Mouse (Mus musculus) testis, adult 10 weeks (tissue): ENCODE measurements around the gene Cdk5r2. TPM values are rescaled to one million over a fixed set of nuclear protein-coding genes. Genes with fewer than 3 reads are reported as not detected.

Source experiments
- polyA plus RNA-seq: library from polyadenylated mRNA; stranded (reverse); fragments of 350-450 nt; fragmentation: Illumina TruSeq; extraction: RNeasy Lipid Tissue Mini Kit (QIAGEN cat#74804); gene quantifications from one replicate; pipeline ENCODE4 v1.2.3, GENCODE M21; 2014; ENCODE audit warnings: low read depth, low replicate concordance

The Cdk5r2 gene
- polyA plus RNA-seq, result not detected

DNA sequence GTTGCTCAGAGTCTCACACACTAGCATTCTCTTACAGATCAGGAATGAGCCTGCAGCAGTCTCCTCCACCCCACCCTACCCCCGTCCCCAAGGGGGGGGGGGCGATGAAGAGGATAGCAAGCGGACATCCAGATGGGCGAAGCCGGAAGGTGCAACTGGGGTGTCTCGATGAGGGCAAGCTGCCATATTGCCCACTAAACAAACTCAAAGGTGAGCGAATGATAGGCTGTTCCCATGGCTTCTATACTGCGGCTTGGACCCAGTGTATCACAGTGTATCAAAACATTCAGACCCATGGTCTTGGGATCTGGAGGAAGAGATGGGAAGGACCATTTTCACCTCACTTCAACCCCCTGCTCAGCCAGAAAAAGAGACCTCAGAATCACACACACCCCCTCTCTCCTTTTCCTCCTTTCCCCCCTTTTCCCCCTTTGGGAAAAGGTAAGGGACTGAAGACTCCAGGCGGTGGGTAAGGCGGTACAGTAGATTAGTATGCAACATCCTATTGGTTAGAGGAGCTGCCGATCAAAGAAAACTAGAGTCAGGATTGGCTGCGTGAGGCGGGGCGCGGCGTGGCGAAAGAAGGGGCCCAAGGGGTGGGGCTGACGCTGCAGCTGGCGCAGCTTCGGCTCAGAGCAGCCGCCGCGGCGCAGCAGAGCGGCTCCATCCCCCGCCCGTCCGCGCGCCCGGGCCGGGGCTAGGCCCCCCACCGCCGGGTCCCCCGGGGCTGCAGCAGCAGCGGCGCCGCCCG, at the start of gene Cdk5r2:
TSS of gene Cdk5r2 (plus strand) at position 629 of the 751 bp plus-strand sequence.

DNA sequence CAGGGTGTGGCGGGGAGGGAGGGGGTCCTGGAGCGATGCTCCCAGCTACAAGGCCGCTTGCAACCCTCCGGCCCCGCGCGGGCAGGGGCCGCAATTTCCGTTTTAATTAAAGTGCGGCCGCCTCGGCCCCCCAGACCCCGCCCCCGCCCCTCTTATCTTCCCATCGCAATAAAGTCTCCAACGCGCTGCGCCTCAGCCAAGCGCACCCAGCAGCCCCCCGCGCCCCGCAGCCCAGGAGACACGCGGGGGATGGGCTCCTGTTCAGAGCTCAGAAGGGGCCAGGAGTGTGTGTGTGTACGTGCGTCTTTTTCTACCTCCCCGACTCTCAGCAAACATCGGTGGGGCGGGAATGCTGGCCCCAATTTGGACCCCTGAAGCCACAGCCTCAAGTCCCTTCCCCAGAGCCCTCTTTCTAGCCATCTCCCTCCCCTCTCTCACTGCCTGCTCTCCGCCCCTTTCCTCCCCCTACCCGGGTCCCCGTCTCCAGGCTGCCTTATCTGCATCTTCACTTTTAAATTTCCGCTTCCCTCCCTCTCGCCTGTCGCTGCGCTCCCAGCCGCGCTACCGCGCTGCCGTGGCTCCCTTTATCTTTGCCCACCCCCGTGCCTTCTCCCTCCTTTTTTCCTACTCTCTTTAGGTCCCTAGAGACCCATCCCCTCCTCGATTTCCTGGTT, 30.8 kb downstream of the Cdk5r2 start, which contains the start of gene Fev:
TSS of gene Fev (minus strand) at position 51 of the 674 bp plus-strand sequence.

DNA sequence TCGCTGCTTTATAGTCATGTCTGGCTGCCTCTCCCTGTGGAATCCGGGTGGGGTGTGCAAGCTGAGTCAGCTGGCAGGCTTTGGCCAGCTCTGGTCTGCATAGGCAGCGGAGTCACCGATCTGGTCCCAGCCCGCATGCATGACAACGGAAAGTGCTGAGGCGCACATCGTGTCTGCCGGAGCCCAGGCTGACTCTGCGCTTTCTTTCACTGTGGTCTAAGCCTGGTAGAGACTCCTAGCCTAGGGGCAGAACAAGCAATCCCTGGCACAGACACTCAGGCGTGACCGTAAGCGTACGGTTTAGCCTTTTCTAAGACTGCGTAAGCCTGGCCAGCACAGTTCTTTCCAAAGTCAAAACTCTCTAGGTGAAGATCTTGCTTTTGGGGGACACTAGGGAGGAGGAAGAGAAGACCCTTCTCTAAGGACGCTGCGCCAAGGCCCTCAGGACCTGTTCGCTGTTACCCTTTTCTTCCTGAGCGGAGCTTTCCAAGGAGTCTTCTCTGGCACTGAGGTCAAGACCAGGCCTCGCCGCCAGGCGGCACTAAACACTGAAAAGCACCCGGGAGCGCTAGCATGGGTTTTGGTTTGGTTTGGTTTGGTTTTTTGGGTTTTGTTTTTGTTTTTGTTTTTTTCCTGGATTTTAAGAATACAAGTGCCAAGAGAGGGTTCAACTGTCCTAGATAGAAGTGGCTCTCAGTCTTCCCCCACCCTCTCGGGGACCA, 38.6 kb downstream of the Cdk5r2 start, which contains the start of gene Cryba2:
TSS of gene Cryba2 (minus strand) at position 10 of the 722 bp plus-strand sequence.

Other genes with a start within 250 kb of the Cdk5r2 start
- 74.8 TPM for gene Ttll4, start 193.2 kb upstream of the Cdk5r2 start, polyA plus RNA-seq
- 2.7 TPM for gene Cyp27a1, start 141.4 kb upstream of the Cdk5r2 start, polyA plus RNA-seq
- gene Prkag3, start 105.7 kb upstream of the Cdk5r2 start, polyA plus RNA-seq, result 0.08 TPM
- gene Wnt6, start 83.0 kb upstream of the Cdk5r2 start, polyA plus RNA-seq, result 2.4 TPM
- not detected for gene Wnt10a, start 63.4 kb upstream of the Cdk5r2 start, polyA plus RNA-seq
- gene Fev, start 30.5 kb downstream of the Cdk5r2 start, polyA plus RNA-seq, result 3.4 TPM
- gene Cryba2, start 38.2 kb downstream of the Cdk5r2 start, polyA plus RNA-seq, result not detected
- gene Cfap65, start 80.7 kb downstream of the Cdk5r2 start, polyA plus RNA-seq, result 54.2 TPM
- gene Ihh, start 96.7 kb downstream of the Cdk5r2 start, polyA plus RNA-seq, result not detected